Mouse (Mus musculus) ES-E14 (cell line): ENCODE data around the gene Mrgprd.

ENCODE experiments used
- HCFC1 ChIP-seq: IDR thresholded peaks from 2 replicates; pipeline ENCODE4 v1.6.1; 2012; ENCODE audit warnings: low read length, inconsistent platforms, borderline replicate concordance; ENCODE audit not compliant: insufficient read depth
- MAFK ChIP-seq: IDR thresholded peaks from 2 replicates; pipeline ENCODE4 v1.6.1; 2014; ENCODE audit warnings: mild to moderate bottlenecking, low read depth, low read length, inconsistent platforms; ENCODE audit not compliant: insufficient read depth
- ZC3H11A ChIP-seq: IDR thresholded peaks from 2 replicates; pipeline ENCODE4 v1.6.1; 2012; ENCODE audit warnings: low read depth, mild to moderate bottlenecking, inconsistent platforms, low read length, borderline replicate concordance
- ZNF384 ChIP-seq: IDR thresholded peaks from 2 replicates; pipeline ENCODE4 v1.6.1; 2012; ENCODE audit warnings: low read depth, low read length, inconsistent platforms

GRCm38 (mm10) chr7:145317522-145317921, 2.9 kb downstream of the Mrgprd start:
- no peak for TF ChIP-seq ZC3H11A
- no peak for TF ChIP-seq MAFK
- no peak for TF ChIP-seq ZNF384
- TF ChIP-seq HCFC1, result no peak
